ENCODE assay signal across 28 mouse cellular contexts in the genomic region with DNA sequence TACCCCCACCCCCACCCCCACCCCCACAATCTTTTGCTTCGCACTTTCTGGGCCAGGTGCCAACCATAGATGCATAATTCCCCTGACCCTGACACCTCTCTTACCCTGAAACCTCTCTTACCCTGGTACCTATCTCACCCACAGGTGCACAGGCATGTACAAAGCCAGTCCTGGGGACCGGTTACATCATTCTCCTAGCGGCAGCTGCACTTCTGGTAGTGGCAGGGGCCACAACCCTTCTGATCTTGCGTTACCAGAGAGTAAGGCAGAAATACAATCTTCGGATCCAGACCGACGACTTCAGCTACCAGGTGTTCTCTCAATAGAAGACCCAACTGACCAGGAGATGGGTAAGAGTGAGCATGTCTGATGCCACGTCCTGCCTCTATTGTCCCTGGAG. TPM values are rescaled to one million over a fixed set of nuclear protein-coding genes. Genes with fewer than 3 reads are reported as not detected.
"Had no signal": no experiment of that assay in that cellular context is flagged by ENCODE, and none has a peak within 500 bp of the region (broad histone marks: within the 10 kb centered on the region; RNA-seq: fewer than 3 reads in every experiment).

No protein-coding gene starts in this region.

- H3K4me1 ChIP-seq: hindbrain, embryonic 13.5 days; hindbrain, embryonic 15.5 days; kidney, embryonic 15.5 days; limb, embryonic 12.5 days had no signal

- H3K4me3 ChIP-seq: gastrocnemius, adult 2 months; hindbrain, embryonic 13.5 days; hindbrain, embryonic 15.5 days; kidney, embryonic 15.5 days; left cerebral cortex, adult 2 months; limb, embryonic 10.5 days; limb, embryonic 12.5 days had no signal

- H3K36me3 ChIP-seq: hindbrain, embryonic 13.5 days; hindbrain, embryonic 15.5 days; kidney, embryonic 15.5 days; limb, embryonic 10.5 days; limb, embryonic 12.5 days had no signal

- DNase-seq: gastrocnemius, adult 2 months; gastrocnemius, postnatal 10 days; gastrocnemius, postnatal 25 days; heart, adult 18-20 months; heart, postnatal 10 days; heart, postnatal 4 days; kidney, adult 11 months; kidney, adult 2 months; kidney, adult 9 months; kidney, postnatal 14 days; kidney, postnatal 36 days; layer of hippocampus, adult 9-11 months; layer of hippocampus, postnatal 36 days; liver had no signal

- H3K27me3 ChIP-seq: hindbrain, embryonic 13.5 days; hindbrain, embryonic 15.5 days; kidney, embryonic 15.5 days; limb, embryonic 12.5 days had no signal

- H3K27ac ChIP-seq: gastrocnemius, adult 2 months; hindbrain, embryonic 13.5 days; hindbrain, embryonic 15.5 days; hindbrain, postnatal 0 days; kidney, embryonic 15.5 days; kidney, postnatal 0 days; left cerebral cortex, adult 2 months; limb, embryonic 10.5 days; limb, embryonic 12.5 days had no signal

- H3K9me3 ChIP-seq: hindbrain, embryonic 13.5 days; hindbrain, embryonic 15.5 days; kidney, embryonic 15.5 days; limb, embryonic 10.5 days; limb, embryonic 12.5 days had no signal

RNA-seq across cellular contexts. Expression of a gene that starts 54.0 kb away (rescaled TPM):
- polyA plus RNA-seq: heart, embryonic 11.5 days; heart, embryonic 14.5 days; hindbrain, embryonic 11.5 days; hindbrain, embryonic 13.5 days; hindbrain, embryonic 15.5 days; intestine, embryonic 14.5 days; intestine, embryonic 16.5 days; kidney, adult 2 months; large intestine, adult 2 months had no signal
